Mouse (Mus musculus) ES-E14 (cell line): ENCODE measurements around the gene Fgf18.
A peak's percentile ranks its signal among the peaks of the same experiment; 100 is the strongest.

Experiments
- CHD2 ChIP-seq: IDR thresholded peaks from 2 replicates; pipeline ENCODE4 v1.6.1; 2014; ENCODE audit warnings: mild to moderate bottlenecking, low read depth, low read length, inconsistent platforms
- HCFC1 ChIP-seq: IDR thresholded peaks from 2 replicates; pipeline ENCODE4 v1.6.1; 2012; ENCODE audit warnings: low read length, inconsistent platforms, borderline replicate concordance; ENCODE audit not compliant: insufficient read depth
- MAFK ChIP-seq: IDR thresholded peaks from 2 replicates; pipeline ENCODE4 v1.6.1; 2014; ENCODE audit warnings: mild to moderate bottlenecking, low read depth, low read length, inconsistent platforms; ENCODE audit not compliant: insufficient read depth
- ZC3H11A ChIP-seq: IDR thresholded peaks from 2 replicates; pipeline ENCODE4 v1.6.1; 2012; ENCODE audit warnings: low read depth, mild to moderate bottlenecking, inconsistent platforms, low read length, borderline replicate concordance
- ZNF384 ChIP-seq: IDR thresholded peaks from 2 replicates; pipeline ENCODE4 v1.6.1; 2012; ENCODE audit warnings: low read depth, low read length, inconsistent platforms

DNA sequence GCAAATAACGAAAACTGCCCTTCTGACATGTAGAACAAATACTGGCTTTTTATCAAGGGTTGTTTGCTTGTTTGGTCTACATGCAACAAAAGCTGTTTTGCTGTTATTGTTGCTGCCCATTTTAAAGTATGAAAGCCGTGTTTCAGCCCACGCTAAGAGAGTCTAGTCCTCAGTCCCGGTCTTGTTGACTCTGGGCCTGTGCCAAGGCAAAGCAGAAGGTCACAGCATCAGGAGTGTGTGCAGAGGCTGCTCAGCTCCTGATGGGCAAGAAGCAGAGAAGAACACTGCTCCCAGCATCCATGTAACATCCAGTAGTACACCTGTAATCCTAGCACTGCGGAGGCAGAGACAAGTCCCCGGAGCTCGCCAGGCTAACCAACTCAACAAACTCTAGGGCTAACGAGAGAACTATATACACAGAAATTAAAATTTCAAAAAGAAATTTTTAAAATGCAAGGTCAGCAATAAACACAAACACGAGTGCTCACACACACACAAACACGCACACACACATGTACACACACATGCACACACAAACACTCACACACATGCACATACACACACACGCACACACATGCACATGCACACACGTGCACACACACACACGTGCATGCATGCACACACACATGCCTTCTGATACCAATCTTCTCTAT is 43.8 kb downstream of the Fgf18 start:
- TF ChIP-seq ZNF384 (no peak), CHD2 (no peak), ZC3H11A (no peak), MAFK (peak; percentile 94), HCFC1 (no peak)
